Mouse (Mus musculus): ENCODE measurements around the gene AW011738. TPM values are rescaled to one million over a fixed set of nuclear protein-coding genes. Genes with fewer than 3 reads are reported as not detected.

The AW011738 gene
- polyA plus RNA-seq, 1 experiment from 2014 or later = 1.9 TPM

DNA sequence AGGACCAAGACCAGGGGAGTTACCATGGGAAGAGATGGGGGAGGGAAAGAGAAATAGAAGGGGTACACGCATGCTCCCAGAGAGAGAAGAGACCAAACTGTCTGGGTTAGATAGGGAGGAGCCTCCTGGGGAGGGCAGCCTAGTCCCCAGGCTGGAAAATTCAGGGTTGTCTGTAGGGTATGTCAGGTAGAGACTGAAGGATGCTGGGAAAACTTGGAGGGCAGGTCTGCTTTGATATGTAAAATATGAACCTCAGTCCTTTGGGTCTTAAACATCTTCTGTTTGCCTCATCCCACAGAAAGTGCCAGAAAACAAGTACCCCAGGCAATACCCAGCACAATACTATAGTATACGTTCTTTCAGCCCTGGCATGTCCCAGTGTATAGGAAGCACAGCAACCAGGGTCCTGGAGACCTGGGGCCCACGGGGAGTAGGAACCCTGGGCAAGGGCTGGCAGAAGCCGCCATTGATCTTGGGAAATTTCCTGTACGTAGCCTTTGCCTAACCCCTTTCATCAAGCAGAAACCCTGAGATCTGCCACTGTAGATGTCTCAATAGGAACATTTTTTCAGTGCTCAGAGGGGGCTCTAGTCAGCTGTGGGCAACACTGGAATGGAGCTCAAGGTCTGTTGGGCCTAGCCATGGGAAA is 14.8 kb upstream of the AW011738 start:
- TF ChIP-seq EP300 (IDR thresholded peaks at IDR 0.05; ENCODE audit: low read depth) (no peak), CTCF (IDR thresholded peaks at IDR 0.05; ENCODE audit: low read depth) (no peak)
- H3K27ac ChIP-seq (ENCODE audit: low read depth) = no peak overlapping the region

DNA sequence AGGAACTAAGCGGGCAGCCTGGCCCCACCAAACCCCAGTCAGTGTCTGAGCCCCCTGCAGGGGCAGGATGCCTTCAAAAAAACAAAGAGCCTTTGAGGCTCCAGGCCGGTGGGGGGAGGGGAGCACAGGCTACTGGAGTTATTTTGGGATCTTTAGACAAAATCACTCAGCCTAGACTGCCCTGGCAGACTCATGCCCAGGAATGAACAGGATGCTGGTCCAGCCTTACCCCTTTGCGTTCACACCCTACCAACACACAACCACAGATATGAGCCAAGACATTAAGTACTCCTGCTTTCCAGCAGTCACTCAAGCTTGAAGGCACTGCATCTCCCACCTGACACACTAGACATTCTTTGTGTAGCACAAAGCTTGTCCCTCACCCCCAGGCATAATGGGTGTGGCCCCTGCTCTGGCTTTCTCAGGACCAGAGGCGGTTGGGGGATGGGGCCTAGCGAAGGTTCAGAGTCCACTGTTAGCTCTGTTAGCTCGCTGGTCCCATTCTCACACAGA is 14.2 kb upstream of the AW011738 start:
- Histone ChIP-seq H3K27me3 (ENCODE audit: insufficient read depth, low read length) (no peaks in the 10 kb centered on the region), H3K4me2 (ENCODE audit: low read depth, low read length) (no peak overlapping the region), H3K9ac (replicated peaks) (no peak overlapping the region), H3K36me3 (replicated peaks; ENCODE audit: insufficient read depth, low read length) (no peaks in the 10 kb centered on the region), H3K27ac (ENCODE audit: low read depth) (no peak overlapping the region), H3K9me3 (ENCODE audit: low read length) (no peaks in the 10 kb centered on the region), H3K4me1 (ENCODE audit: insufficient read depth) (peaks cover 30% of the 10 kb centered on the region), H3K4me3 (ENCODE audit: low read depth, low read length) (no peak overlapping the region)
- TF ChIP-seq CTCF (IDR thresholded peaks at IDR 0.05; ENCODE audit: low read depth) (no peak), EP300 (IDR thresholded peaks at IDR 0.05; ENCODE audit: low read depth) (no peak)
- peak; percentile 46; the same call in 1 of the 2 replicates for ATAC-seq
- peak; percentile 47 for DNase-seq
- WGBS (ENCODE audit: insufficient replicate concordance) = 58% methylated on average over 6 of the region's 6 CpGs

More for the DNA sequence above, 14.8 kb upstream of the AW011738 start:
- H3K4me2 ChIP-seq (ENCODE audit: low read depth, low read length) = no peak overlapping the region
- no peak overlapping the region for H3K4me3 ChIP-seq (ENCODE audit: low read depth, low read length)
- H3K36me3 ChIP-seq (replicated peaks; ENCODE audit: insufficient read depth, low read length) = no peaks in the 10 kb centered on the region
- H3K4me1 ChIP-seq (ENCODE audit: insufficient read depth) = peaks cover 29% of the 10 kb centered on the region
- H3K9ac ChIP-seq (replicated peaks) = no peak overlapping the region
- WGBS (ENCODE audit: insufficient replicate concordance) = 61% methylated on average over 5 of the region's 5 CpGs
- H3K27me3 ChIP-seq (ENCODE audit: insufficient read depth, low read length) = no peaks in the 10 kb centered on the region
- ATAC-seq (no peak; the same call in 1 of the 2 replicates), DNase-seq (no peak)
- no peaks in the 10 kb centered on the region for H3K9me3 ChIP-seq (ENCODE audit: low read length)

DNA sequence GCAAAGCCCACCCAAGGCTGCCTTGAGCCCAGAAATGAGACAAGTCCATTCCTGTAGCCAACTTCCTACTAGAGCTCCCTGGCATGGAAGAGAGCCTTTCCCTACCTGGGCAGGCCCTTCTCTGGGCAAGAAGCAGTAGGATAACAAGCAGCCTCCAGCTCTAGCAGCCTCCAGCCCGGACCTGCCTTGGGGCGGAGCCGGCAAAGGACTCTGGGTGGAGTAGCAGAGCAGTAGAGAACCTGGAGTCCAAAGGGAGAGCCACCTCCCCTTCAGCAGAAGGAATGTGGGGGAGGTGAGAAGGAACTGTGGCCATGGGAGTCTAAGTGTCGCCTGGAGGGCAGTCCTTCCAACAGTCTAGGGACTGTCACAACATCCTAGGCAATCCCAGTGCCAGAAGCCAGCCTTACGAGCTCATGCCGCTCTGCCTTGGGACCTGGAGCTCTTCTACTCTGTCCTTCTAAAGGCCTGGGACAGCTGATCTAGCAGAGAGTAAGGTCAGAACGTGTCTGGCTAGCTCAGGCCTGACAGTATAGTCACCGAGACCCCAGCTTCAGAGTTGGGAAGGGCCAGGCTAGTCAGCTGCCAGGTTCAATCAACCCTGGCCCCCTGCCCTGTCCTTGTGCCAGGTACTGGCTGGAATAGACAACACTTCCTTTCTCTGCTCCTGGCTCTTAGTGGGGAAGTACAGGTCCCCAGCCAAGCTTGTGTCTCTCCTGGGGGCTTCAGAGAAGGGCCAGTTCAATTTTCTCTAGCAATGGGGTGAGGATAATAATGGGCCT is 10.5 kb upstream of the AW011738 start:
- Histone ChIP-seq H3K4me2 (ENCODE audit: low read depth, low read length) (no peak overlapping the region), H3K27ac (ENCODE audit: low read depth) (no peak overlapping the region), H3K27me3 (ENCODE audit: insufficient read depth, low read length) (peaks cover 22% of the 10 kb centered on the region), H3K9ac (replicated peaks) (no peak overlapping the region), H3K9me3 (ENCODE audit: low read length) (no peaks in the 10 kb centered on the region), H3K36me3 (replicated peaks; ENCODE audit: insufficient read depth, low read length) (no peaks in the 10 kb centered on the region), H3K4me3 (ENCODE audit: low read depth, low read length) (no peak overlapping the region), H3K4me1 (ENCODE audit: insufficient read depth) (peaks cover 43% of the 10 kb centered on the region)
- ATAC-seq (no peak), DNase-seq (no peak)
- TF ChIP-seq CTCF (IDR thresholded peaks at IDR 0.05; ENCODE audit: low read depth) = no peak
- TF ChIP-seq EP300 (IDR thresholded peaks at IDR 0.05; ENCODE audit: low read depth) = no peak
- 67% methylated on average over 8 of the region's 8 CpGs for WGBS (ENCODE audit: insufficient replicate concordance)

DNA sequence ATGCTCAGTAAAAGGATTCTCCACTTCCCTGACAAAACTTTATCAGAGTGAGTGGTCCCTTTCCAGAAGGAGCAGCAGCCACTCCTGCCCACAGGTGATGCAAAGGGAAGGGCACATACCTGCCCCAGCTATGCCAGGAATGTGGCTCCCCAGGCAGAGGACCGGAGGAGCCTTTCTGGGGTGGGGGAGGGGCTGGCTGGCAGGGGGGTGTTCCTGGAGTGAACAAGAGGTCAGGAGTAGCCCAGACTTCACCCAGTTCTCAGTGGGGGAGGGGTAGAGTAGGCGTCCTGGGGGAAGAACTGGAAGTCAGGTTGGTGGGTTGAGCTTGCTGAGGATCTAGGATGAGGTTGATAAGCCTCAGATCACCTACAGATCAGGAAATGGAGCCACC is 9.9 kb upstream of the AW011738 start:
- Histone ChIP-seq H3K4me2 (ENCODE audit: low read depth, low read length) (no peak overlapping the region), H3K4me3 (ENCODE audit: low read depth, low read length) (no peak overlapping the region), H3K9me3 (ENCODE audit: low read length) (no peaks in the 10 kb centered on the region), H3K9ac (replicated peaks) (no peak overlapping the region), H3K27ac (ENCODE audit: low read depth) (no peak overlapping the region), H3K36me3 (replicated peaks; ENCODE audit: insufficient read depth, low read length) (no peaks in the 10 kb centered on the region), H3K27me3 (ENCODE audit: insufficient read depth, low read length) (peaks cover 22% of the 10 kb centered on the region), H3K4me1 (ENCODE audit: insufficient read depth) (peaks cover 43% of the 10 kb centered on the region)
- TF ChIP-seq CTCF (IDR thresholded peaks at IDR 0.05; ENCODE audit: low read depth) (no peak), EP300 (IDR thresholded peaks at IDR 0.05; ENCODE audit: low read depth) (no peak)
- no peak for ATAC-seq
- 45% methylated on average over 2 of the region's 2 CpGs for WGBS (ENCODE audit: insufficient replicate concordance)
- DNase-seq = no peak

DNA sequence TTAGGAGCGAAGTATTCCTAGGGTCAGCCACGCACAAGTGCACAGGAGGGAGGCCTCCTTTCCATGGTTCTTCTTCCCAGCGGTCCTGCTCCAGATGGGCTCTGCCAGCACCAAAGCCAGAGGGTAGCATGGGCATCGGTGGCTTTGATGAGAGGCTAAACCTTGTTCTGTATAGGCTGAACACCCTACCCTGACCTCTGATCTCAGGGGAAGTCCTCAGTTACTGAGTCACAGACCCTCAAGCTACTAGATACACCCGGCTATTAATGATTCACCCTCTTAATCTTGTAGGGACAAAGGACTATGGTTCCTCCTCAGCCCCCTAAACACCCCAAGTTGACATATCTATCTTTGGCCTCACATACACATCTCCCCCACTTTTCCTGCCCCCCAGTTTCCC is 9.2 kb upstream of the AW011738 start:
- TF ChIP-seq CTCF (IDR thresholded peaks at IDR 0.05; ENCODE audit: low read depth) (no peak), EP300 (IDR thresholded peaks at IDR 0.05; ENCODE audit: low read depth) (no peak)
- no peak for DNase-seq
- peaks cover 38% of the 10 kb centered on the region for H3K4me1 ChIP-seq (ENCODE audit: insufficient read depth)
- H3K36me3 ChIP-seq (replicated peaks; ENCODE audit: insufficient read depth, low read length) = no peaks in the 10 kb centered on the region
- 71% methylated on average over 5 of the region's 5 CpGs for WGBS (ENCODE audit: insufficient replicate concordance)
- peaks cover 22% of the 10 kb centered on the region for H3K27me3 ChIP-seq (ENCODE audit: insufficient read depth, low read length)
- ATAC-seq = no peak
- H3K4me3 ChIP-seq (ENCODE audit: low read depth, low read length) = no peak overlapping the region
- no peak overlapping the region for H3K27ac ChIP-seq (ENCODE audit: low read depth)
- H3K9me3 ChIP-seq (ENCODE audit: low read length) = no peaks in the 10 kb centered on the region
- H3K4me2 ChIP-seq (ENCODE audit: low read depth, low read length) = no peak overlapping the region
- no peak overlapping the region for H3K9ac ChIP-seq (replicated peaks)

DNA sequence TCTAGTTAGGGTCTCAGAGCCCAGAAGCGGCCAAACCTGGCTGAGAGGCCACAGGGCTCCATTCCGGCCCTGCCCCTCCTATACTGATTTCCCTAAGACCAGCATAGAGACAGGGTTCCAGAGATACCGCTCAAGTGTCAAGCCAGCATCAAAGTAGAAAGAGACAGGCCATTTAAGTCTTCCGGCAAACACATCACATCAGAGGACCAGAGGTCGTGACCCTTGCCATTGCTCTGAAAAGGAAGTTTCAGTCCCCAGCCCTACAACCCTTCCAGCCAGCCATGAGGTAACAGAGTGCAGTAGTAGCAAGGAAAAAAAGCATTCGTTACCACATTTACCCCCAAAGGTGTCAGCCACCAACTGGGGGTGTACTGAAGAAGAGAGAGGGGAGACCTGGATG is 8.8 kb upstream of the AW011738 start:
- Histone ChIP-seq H3K27me3 (ENCODE audit: insufficient read depth, low read length) (peaks cover 22% of the 10 kb centered on the region), H3K4me2 (ENCODE audit: low read depth, low read length) (no peak overlapping the region), H3K4me3 (ENCODE audit: low read depth, low read length) (no peak overlapping the region), H3K27ac (ENCODE audit: low read depth) (no peak overlapping the region), H3K9me3 (ENCODE audit: low read length) (no peaks in the 10 kb centered on the region), H3K4me1 (ENCODE audit: insufficient read depth) (peaks cover 37% of the 10 kb centered on the region), H3K9ac (replicated peaks) (no peak overlapping the region), H3K36me3 (replicated peaks; ENCODE audit: insufficient read depth, low read length) (no peaks in the 10 kb centered on the region)
- no peak for ATAC-seq
- DNase-seq = no peak
- WGBS (ENCODE audit: insufficient replicate concordance) = 64% methylated on average over 6 of the region's 6 CpGs
- TF ChIP-seq EP300 (IDR thresholded peaks at IDR 0.05; ENCODE audit: low read depth) = no peak
- TF ChIP-seq CTCF (IDR thresholded peaks at IDR 0.05; ENCODE audit: low read depth) = no peak

Measured in liver, postnatal 0 days (tissue).